Mouse (Mus musculus) neural tube, embryonic 10.5 days (tissue): Measurements from ENCODE around the gene Irgm1.
"Not testable (repeated sequence)": the region's sequence is repeated elsewhere in the genome, so short reads cannot be mapped to it uniquely, and the experiment has no call there.

Experiments used
- DNase-seq: peaks from one replicate; pipeline ENCODE4 v3.0.0-alpha.2; 2017; ENCODE audit warnings: low spot score; ENCODE audit errors: extremely low spot score

The Irgm1 gene

GRCm38 (mm10) chr11:48833731-48834639 is 37.5 kb downstream of the Irgm1 start:
- peak; percentile 94 for DNase-seq

GRCm38 (mm10) chr11:48833078-48833730 is 38.3 kb downstream of the Irgm1 start:
- no peak for DNase-seq

- DNase-seq = no peak
Measured at GRCm38 (mm10) chr11:48831273-48831672, 40.2 kb downstream of the Irgm1 start.

- DNase-seq = no peak
Measured at GRCm38 (mm10) chr11:48830279-48830678, 41.2 kb downstream of the Irgm1 start.

- no peak for DNase-seq
Measured at GRCm38 (mm10) chr11:48827926-48828325, 43.6 kb downstream of the Irgm1 start.

GRCm38 (mm10) chr11:48826752-48827096 is 44.8 kb downstream of the Irgm1 start:
- no peak for DNase-seq

GRCm38 (mm10) chr11:48825979-48826751 is 45.3 kb downstream of the Irgm1 start, which contains the start of the genes Trim7 and Gm12184:
Gene Trim7 (plus strand): TSS chr11:48826140.
Gene Gm12184 (minus strand): TSS chr11:48826655.
- DNase-seq = not testable (repeated sequence)

GRCm38 (mm10) chr11:48824311-48824830 is 47.1 kb downstream of the Irgm1 start:
- DNase-seq = no peak

GRCm38 (mm10) chr11:48823536-48823972 is 47.9 kb downstream of the Irgm1 start:
- peak; percentile 81 for DNase-seq

- no peak for DNase-seq
Measured at GRCm38 (mm10) chr11:48822768-48823512, 48.5 kb downstream of the Irgm1 start.

- DNase-seq = not testable (repeated sequence)
Measured at GRCm38 (mm10) chr11:48821299-48821698, 50.2 kb downstream of the Irgm1 start.

- DNase-seq = no peak
Measured at GRCm38 (mm10) chr11:48820308-48820674, 51.2 kb downstream of the Irgm1 start.

- no peak for DNase-seq
Measured at GRCm38 (mm10) chr11:48819614-48820307, 51.7 kb downstream of the Irgm1 start.

GRCm38 (mm10) chr11:48818346-48818745 is 53.1 kb downstream of the Irgm1 start:
- peak; percentile 87 for DNase-seq

GRCm38 (mm10) chr11:48817794-48818193 is 53.7 kb downstream of the Irgm1 start:
- no peak for DNase-seq

- DNase-seq = peak; percentile 98
Measured at GRCm38 (mm10) chr11:48816800-48817665, 54.5 kb downstream of the Irgm1 start, which contains the start of gene Trim41. Gene Trim41 (minus strand): TSS chr11:48817353.

- DNase-seq = no peak
Measured at GRCm38 (mm10) chr11:48816281-48816781, 55.2 kb downstream of the Irgm1 start.

- DNase-seq = no peak
Measured at GRCm38 (mm10) chr11:48815851-48816250, 55.6 kb downstream of the Irgm1 start.

GRCm38 (mm10) chr11:48813782-48814181 is 57.7 kb downstream of the Irgm1 start:
- no peak for DNase-seq
